Mouse (Mus musculus) spleen, adult 18-20 months (tissue): Measurements from ENCODE around the gene Scrt2.
A peak's percentile ranks its signal among the peaks of the same experiment; 100 is the strongest.

Source experiments
- DNase-seq, 2 experiments: peaks; one replicate each; pipeline ENCODE4 v3.0.0; 2022; ENCODE audit warnings: mixed read lengths in 2 of 2

Gene Scrt2

DNA sequence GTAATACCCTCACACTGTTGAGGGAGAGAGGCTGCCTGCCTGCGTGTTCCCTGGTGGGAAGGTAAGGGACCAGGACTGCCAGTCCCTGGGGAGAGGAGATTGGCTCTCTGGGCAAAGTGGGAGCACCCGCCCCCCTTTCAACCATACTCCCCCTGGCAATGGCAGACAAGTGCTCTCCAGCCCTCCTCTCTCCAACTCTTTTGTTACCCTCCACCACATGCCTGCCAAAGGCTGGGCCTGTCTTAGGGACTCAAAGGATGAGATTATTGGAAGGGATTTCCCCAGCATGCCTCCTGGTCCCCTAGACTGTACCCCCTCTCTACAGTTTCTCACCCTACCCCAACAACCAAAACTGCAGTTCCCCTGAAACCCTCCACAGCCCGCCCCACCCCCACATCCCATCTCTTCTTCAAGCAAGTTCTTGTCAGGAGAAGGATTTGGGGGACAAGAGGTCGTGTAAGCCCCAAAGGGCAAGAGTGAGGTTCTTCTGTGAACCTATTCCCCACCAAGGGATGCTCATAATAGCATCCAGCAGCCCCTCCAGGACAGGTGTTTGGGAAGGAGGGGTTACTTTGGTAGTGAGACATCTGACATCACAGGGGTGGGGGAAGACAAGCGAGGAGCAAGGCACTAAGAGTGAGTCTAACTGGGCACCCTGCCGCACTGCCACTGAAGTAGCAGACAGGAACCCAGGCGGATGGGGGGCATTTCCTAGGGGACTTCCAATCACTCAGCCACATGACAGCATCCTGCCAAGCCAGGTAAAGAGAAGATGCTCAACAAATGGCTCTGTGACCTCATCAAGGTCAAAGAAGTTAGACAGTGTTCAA, 1.3 kb downstream of the Scrt2 start:
- no peak for DNase-seq

DNA sequence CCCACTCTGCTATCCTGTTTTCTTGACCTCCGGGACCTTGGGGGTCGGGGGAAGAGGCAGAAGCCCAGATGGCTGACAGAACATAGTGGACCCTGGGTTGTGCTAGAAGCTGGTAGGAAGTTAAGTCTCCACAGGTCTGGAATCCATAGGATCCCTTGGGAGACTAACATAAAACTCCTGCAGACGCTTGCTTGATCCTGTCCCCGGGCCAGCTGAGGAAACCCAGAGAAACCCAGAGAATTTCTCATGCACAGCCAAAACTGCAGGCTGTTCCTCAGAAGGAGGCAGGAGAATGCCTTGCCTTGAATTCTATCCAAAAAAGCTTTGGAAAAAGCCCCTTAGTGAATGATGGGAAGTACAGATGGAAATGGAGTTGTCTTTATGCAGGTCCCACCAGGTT, 2.1 kb downstream of the Scrt2 start:
- DNase-seq = no peak

DNA sequence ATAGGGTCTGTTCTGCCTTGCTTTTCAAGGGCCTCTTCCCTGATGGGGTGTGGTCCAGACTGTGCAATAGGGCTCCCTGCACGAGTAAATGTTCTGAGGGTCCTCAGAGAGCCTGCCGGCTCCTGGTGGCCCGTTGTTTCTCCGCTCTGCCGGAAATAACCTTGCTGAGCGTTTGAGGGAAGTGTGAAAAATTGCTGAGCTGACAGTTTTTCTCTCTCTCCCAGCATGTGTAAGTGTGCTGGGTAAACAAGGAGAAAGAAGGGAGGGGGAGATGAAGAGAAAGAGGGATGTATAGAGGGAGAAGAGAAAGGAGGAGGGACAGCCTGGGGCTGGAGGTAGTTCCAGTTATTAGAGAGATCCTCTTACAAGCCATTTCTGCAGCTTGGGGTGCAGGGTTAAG, 3.0 kb downstream of the Scrt2 start:
- DNase-seq = no peak

DNA sequence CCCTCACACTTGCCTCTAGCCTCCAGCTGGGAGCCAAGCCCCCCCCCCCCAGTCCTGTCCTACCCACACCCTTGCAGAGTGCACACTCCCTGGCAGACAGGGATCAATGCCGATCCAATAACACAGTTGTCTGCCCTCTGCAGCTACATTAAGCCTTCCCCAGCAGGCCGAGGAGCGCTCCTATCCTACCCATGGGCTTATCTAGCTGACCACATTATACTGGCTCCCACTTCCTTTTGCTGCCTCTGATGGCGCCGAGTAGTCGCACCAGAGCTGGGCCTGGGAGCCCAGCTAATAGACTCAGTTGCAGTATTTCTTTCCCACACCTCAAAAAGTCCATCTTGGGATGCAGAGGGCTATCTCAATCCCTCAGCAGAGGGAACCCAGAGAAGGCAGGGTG, 4.1 kb downstream of the Scrt2 start:
- DNase-seq = no peak

DNA sequence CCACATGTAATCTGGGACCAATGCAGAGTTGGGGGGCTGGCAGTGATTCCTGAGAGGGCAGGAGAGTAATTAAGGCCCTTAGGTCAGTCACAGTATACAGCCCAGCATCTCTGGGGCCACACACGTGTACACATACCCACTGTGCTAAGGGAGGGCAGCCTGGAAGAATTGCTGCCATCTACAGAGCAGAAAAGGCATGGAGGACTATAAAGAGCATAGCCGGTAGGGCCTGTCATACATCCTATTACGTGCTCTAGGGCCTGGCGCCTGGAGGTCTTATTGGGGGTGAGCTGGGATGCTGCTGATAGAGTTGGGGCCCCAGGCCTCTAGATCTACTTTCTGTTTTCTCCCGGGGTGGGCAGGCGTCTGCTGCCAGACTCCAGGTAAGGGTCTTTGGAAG, 5.1 kb downstream of the Scrt2 start:
- no peak for DNase-seq

DNA sequence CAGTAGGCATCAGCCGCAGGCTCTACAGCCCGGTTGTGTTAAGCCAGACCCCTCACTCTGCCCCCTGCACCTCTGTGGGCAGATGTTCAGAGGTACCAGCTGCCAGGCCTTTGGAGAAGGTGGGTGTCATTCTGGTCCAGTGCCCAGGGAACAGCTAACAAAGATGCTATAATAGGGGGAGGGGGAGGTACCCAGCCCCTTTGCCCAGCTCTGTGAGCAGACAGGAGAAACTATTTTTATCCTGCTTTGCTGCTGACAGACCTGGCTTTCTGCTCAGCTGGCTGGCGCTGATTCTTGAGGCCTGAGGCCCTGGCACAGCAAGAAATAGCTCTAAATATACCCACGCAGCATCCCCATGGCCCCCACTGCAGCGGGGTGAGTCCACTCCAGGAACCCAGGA, 5.8 kb downstream of the Scrt2 start:
- DNase-seq = no peak

DNA sequence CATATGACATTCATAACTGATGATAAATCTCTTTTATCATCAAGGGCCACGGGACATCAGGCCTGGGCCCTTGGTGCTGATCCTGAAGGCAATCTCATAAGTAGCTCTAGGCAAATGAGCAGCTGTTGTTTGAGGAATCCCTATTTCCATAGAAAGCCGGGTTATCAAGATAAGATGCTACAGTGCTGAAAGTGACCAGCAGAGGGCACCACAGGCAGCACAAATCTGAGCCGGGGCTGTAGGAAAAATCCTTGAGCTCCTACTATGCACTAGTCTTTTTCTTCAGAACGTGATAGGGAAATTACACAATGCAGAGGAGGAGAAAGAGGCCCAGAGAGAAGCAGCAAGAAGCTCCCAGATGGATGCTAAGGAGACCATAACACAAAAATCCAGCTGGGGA, 7.7 kb downstream of the Scrt2 start:
- peak in 1 of 2 experiments; percentile 39 for DNase-seq

DNA sequence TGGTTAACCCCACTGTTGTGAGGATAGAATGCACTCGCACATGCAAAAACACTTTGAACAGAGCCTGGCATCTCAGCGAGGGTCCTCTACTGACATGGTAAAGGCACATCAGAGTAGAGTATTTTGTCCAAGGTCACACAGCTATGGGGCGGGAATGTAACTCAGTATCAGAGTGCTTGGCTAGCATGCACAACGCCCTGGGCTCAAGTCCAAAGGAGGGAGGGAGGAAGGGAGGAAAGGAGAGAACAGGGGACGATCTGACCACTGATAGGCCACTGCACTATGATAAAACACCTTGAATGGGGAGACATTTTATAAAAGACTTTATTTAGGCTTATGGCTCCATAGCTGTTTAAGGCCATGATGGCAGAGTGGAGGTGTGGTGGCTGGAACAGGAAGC, 8.3 kb downstream of the Scrt2 start:
- DNase-seq = no peak

DNA sequence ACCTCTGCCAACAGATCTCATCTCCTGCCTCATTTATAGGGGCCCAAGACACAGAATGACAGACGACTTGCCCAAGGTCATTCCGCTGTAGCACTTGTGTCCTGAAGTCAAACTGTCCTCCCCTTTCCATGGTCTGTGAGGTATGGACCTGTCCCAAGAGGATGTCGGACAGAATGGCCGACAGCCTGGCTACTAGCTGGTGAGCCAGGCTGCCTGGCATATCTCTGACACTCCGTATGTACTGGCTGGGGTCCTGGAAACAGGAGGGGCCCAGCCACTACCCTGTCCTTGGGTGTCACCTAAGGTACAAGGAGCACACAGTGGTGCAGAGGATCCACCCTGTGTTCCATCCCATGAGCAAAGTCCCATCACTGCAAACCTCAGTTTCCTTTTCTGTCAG, 9.2 kb downstream of the Scrt2 start:
- no peak for DNase-seq

DNA sequence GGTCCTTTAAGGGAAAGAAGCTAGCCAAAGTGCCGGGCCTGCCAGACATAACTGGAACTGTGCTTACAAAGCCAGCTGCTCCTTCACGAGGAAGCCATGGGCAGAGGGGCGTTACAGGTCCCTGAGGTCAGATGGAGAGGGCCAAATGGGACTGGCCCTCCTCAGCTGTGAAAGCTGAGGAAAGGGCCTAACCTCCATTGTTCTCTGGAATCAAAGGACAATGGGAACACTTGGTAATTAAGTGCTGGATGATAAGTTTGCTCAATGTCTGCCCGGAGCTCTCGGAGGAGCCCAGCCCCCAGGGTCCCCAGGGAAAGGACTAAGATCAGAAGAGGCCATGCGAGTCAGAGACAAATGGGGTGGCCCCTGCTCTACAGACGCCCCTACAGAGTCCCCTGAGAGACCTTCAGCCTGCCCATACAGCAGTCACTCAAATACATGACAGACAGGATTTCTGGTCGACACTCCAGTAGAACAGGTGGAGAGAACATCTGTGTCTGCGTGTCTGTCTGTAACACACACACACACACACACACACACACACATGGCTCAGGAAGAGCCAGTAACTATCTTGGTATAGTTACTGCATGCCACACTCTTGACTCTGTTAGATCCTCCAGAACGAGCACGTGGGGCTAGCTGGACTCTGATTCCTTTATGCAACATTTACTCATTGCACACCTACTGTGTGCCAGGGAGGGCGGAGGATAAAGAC, 10.2 kb downstream of the Scrt2 start:
- no peak for DNase-seq

DNA sequence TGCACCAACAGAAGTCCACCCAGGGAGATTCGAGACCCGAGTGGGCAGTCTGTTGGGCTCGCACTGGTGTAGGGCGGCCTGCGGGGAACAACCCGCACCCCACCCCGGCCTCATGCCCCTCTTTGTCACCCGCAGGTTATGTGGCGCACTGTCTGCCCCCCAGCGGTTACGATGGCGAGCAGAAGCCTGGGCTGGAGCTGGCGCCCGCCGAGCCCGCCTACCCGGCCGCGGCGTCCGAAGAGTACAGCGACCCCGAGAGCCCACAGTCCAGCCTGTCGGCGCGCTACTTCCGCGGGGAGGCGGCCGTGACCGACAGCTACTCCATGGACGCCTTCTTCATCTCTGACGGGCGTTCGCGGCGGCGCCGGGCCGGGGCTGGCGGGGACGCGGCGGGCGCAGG, 11.6 kb downstream of the Scrt2 start:
- DNase-seq = no peak

DNA sequence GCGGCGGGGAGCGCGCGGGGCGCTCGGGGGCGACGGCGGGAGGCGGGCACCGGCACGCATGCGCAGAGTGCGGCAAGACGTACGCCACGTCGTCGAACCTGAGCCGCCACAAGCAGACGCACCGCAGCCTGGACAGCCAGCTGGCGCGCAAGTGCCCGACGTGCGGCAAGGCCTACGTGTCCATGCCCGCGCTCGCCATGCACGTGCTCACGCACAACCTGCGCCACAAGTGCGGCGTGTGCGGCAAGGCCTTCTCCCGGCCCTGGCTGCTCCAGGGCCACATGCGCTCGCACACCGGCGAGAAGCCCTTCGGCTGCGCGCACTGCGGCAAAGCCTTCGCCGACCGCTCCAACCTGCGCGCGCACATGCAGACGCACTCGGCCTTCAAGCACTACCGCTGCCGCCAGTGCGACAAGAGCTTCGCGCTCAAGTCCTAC, 12.0 kb downstream of the Scrt2 start:
- no peak for DNase-seq

DNA sequence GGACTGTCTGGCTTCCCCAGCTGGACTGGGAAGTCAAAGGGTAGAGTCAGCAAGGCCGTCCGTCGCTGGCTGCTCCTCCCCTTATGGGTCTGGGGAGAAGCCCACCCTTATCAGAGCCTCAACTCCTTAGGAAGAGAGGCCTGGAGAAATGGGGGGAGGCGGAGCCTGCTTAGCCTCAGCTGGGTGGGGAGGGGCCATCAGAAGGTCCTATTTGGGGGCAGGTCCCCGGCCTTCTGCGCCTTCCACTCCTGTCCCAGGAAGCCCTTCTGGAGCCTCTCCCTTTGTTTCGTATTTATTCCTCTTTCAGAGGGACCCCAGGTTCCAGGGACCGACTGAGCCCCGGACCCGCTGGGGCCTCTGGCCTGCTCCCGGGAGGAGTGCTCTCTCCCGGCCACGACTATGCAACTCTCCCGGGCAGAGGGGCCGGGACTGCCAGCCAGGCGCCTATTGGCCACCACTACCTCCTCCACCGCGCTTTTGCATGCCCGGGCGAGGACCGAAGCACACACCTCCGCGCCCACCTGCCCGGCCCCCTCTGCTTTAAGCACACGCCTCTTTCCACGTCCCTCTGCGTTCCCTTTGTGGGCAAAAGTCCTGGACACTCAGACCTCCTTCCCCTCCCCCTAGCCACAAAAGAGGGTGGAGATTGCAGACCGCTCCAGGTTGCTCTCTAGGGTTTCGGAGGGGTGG, 13.7 kb downstream of the Scrt2 start:
- DNase-seq = no peak

DNA sequence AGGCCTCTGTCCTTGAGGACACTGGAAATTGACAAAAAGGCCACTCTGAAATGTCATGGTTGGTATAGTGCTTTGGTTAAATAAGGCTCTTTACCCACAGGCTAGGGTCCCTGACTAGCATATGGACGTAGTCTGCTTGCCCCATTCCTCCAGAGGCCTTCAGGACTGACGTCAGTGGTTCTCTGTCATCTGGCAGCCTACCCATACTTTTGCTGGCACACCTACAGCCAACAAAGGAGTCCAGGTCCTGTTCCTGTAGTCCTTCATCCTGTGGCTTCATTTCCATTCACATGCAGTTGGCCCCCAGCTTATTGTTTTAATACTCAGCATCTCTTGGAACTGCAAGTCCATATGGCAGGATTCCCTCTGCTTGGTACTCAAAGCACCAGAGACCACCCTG, 15.6 kb downstream of the Scrt2 start:
- DNase-seq = no peak

DNA sequence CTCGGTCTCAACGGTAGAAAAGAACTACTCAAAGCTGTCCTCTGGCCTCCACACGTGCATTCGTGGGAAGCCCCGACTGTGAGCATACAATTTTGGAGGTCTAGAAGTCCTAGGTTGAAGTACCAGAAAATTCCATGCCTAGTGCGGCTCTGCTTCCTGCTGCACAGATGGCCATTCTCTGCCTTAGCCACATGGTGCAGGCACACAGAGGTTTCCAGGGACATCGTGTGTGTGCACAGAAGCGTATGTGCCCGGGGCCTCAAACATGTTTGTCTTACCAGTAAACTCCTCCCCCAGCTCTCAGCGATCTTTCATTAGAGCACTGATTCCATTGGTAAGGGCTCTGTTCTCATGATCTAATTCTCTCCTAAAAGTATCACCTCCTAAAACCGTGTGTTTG, 16.6 kb downstream of the Scrt2 start:
- no peak for DNase-seq

DNA sequence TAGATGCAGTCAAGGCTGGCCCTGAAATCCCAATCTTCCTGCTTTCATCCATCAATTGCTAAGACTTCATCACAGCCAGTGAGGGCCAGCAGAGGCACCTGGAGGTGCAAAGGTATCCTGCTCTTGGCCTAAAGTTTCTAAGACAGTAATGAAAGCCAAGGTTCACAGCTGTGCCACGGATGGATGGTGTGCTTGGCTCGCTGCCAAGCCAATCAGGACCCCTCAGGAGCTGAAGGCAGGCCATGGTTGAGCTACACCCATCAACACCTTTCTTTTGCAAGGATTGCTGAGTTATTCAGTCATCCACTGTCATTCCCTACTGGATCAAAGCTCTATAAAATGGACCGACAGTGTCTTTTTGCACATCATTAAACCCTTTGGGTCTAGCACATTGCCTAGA, 18.2 kb downstream of the Scrt2 start:
- DNase-seq = no peak

DNA sequence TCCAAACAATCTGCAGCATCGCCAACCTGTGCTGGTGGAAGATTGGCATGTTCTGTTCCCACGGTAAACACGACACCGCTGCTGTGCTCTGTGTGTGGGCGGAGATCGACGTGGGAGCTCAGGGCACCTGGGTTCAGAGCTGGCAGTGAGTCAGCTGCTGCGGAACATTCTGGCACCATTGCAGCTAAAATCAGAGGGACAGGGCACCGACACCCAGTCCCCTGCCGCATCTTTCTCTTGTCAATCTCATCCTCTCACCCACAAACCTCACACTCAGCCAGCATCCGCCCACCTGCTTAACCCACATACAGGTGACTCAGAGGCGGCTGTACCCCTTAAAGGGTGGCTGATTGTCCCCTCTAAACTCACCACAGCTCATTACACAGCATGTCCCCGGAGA, 20.4 kb downstream of the Scrt2 start:
- no peak for DNase-seq

DNA sequence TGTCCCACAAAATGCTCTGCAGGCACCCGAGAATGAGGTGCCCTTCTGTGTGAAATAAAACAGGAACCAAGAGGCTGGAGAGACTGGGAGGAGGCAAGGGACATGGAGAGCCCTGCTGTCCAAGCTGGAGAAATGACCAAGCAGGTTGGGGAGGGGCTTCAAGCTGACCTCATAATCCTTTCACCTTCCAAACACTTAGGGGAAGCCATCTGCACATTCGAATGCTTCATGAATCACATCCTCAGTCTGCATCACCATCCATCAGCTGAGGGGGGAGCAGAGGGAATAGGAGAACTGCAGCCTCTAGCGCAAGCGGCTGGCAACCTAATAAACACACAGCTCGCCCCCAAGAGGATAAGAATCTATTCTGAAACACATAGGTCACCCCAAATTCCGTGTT, 21.0 kb downstream of the Scrt2 start:
- no peak for DNase-seq

DNA sequence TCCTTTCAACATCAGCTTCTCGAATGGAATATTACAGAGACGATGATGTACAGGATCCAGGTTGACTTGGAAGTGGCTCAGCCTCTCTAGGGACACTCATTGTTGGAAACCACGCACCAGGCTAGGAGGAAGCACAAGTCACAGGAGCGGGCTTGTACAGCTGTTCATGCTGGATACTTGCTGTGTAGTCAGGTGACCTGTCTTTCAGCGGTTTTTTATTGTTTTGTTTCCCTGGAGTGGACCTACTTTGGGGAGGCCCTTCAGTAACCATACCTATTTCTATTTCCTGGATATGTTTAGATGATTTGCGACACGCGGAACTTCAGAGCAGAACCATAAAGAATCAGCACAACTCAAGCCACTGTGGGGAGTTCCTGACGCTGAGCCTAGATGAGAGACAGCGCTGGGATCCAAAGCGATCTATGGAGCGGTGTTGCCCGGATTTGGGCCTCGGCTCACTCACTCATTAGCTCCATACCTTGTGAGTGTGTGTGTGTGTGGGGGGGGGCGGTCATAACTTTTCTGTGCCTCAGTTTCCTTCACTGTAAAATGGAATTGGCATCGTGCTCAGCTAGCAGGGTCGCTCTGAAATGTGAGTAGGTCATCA, 23.5 kb downstream of the Scrt2 start:
- no peak for DNase-seq

DNA sequence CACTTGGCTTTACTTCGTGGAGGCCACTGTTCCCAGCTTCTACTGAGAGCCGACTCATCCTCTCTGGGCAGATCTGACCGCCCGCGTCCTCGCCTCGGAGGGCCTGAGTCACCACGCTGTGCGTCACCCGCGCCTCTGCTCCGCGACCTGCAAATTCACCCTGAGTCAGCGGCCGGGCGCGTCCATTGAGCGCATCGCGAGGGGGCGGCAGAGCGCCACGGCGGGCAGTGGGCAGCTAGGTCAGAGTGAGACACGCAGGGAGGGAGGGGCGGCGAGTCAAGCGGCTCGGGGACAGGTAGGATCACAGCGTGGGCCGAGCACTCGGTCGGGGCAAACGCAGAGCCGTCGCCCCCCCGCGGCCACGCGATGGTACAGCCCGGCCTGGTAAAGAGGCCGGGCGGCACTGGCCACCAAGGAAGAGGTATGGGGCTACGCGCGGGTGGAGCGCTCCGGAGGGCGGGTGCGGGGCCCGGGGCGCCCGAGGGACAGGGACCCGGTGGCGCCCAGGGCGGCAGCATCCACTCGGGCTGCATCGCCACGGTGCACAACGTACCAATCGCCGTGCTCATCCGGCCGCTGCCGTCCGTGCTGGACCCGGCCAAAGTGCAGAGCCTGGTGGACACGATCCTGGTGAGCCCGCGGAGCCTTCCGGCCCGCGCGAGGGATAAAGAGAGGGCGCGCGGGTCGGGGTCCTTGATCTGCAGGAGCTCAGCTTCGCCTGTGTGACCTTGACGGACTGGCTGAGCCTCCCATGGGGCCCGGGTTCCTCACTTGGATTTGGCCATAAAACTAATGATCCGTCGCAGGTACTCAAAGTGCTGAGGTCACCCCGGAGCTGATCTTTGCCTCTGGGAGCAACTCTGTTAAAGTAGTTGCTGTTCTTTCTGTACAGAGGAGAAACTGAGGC, 24.2 kb downstream of the Scrt2 start, which contains the start of gene Srxn1:
TSS of gene Srxn1 (plus strand) at position 199 of the 907 bp plus-strand sequence.
- DNase-seq = peak; percentile 36 to 49

DNA sequence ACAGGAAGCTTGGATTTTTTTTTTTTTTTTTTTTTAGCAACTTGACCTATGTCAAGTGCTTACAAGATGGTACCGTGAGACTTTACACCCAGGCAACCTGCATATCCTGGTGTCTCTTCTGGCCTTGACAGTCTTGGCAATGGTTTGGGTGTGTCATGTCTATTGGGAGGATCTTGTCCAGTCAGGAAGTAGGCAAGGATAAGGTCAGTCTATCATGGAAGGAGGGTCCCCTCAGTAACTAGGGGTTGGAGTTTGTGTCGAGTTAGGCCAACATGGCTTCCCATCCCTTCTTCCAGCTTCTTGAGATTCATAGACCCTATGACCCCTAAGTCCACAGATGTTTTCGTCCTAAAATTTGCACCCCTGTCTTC, 24.9 kb downstream of the Scrt2 start:
- DNase-seq = no peak

DNA sequence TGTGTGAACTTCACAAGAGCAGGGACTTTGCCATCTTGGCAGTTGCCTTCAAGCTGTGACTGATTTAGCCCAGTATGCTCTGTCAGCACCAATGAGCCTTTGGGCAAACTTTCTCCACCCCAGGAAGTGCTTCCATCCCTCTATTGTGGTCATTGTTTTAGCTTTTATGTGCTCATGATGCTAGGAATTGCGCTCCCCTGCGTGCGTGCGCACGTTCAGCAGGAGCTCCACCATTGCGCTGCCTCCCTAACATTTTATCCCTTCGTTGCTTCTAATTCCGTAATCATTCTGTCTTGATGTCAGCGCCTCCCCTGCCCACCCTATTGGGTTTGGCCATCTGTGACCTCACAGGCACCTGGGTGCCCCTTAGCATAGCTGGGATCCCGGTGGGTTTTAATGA, 25.3 kb downstream of the Scrt2 start:
- DNase-seq = no peak
